In genomic region chr14:17933475-17933874, GRCm38 (mm10) we compare ENCODE assay signal across 12 mouse cellular contexts.
"Had no signal": no experiment of that assay in that cellular context is flagged by ENCODE, and none has a peak within 500 bp of the region (broad histone marks: within the 10 kb centered on the region; RNA-seq: fewer than 3 reads in every experiment).

No protein-coding gene starts in this region.

- DNase-seq: retina, postnatal 1 day; right cerebral cortex, adult 18-20 months; right cerebral cortex, postnatal 14 days; right cerebral cortex, postnatal 25 days; right cerebral cortex, postnatal 4 days; spleen, adult 18-20 months; thymus, adult 18-20 months; thymus, adult 2 months; thymus, postnatal 14 days; thymus, postnatal 25 days; thymus, postnatal 36 days; thymus, postnatal 4 days had no signal
